Mouse (Mus musculus): ENCODE measurements around the gene Rbbp9. TPM values are rescaled to one million over a fixed set of nuclear protein-coding genes. Genes with fewer than 3 reads are reported as not detected.

The Rbbp9 gene
- polyA plus RNA-seq, 1 experiment = 6.0 TPM

GRCm38 (mm10) chr2:144545481-144545880 lies 5.2 kb downstream of the Rbbp9 start:
- Histone ChIP-seq H3K36me3 (ENCODE audit: control insufficient read depth, insufficient read depth) (peaks cover 29% of the 10 kb centered on the region), H3K27me3 (ENCODE audit: control insufficient read depth, insufficient read depth, insufficient read length) (no peaks in the 10 kb centered on the region), H3K79me3 (ENCODE audit: low read depth) (no peaks in the 10 kb centered on the region), H3K79me2 (ENCODE audit: control insufficient read depth, insufficient read depth) (no peaks in the 10 kb centered on the region), H3K4me3 (ENCODE audit: insufficient read depth, poor library complexity, severe bottlenecking) (no peak overlapping the region), H3ac (ENCODE audit: control insufficient read depth, insufficient read length, low read depth) (no peak overlapping the region)
- TF ChIP-seq MYOG (IDR thresholded peaks at IDR 0.05; ENCODE audit: control insufficient read depth, extremely low read depth, insufficient read length) (no peak), CTCF (IDR thresholded peaks at IDR 0.05; ENCODE audit: control insufficient read depth, insufficient read depth, insufficient read length) (no peak), USF1 (IDR thresholded peaks at IDR 0.05; ENCODE audit: low read depth) (no peak), CEBPB (IDR thresholded peaks at IDR 0.05; ENCODE audit: low read depth) (no peak), FOSL1 (IDR thresholded peaks at IDR 0.05; ENCODE audit: insufficient read depth, low read length, poor library complexity, severe bottlenecking) (no peak), MYOD1 (IDR thresholded peaks at IDR 0.05; ENCODE audit: control insufficient read depth, insufficient read length, low read depth) (no peak), MAX (IDR thresholded peaks at IDR 0.05) (no peak)

GRCm38 (mm10) chr2:144545061-144545460 lies 5.6 kb downstream of the Rbbp9 start:
- TF ChIP-seq FOSL1 (IDR thresholded peaks at IDR 0.05; ENCODE audit: insufficient read depth, low read length, poor library complexity, severe bottlenecking) (no peak), CTCF (IDR thresholded peaks at IDR 0.05; ENCODE audit: control insufficient read depth, insufficient read depth, insufficient read length) (no peak), USF1 (IDR thresholded peaks at IDR 0.05; ENCODE audit: low read depth) (no peak), CEBPB (IDR thresholded peaks at IDR 0.05; ENCODE audit: low read depth) (no peak), MYOD1 (IDR thresholded peaks at IDR 0.05; ENCODE audit: control insufficient read depth, insufficient read length, low read depth) (no peak), MAX (IDR thresholded peaks at IDR 0.05) (no peak), MYOG (IDR thresholded peaks at IDR 0.05; ENCODE audit: control insufficient read depth, extremely low read depth, insufficient read length) (no peak)
- Histone ChIP-seq H3K27me3 (ENCODE audit: control insufficient read depth, insufficient read depth, insufficient read length) (no peaks in the 10 kb centered on the region), H3K36me3 (ENCODE audit: control insufficient read depth, insufficient read depth) (peaks cover 34% of the 10 kb centered on the region)

GRCm38 (mm10) chr2:144544630-144545029 lies 6.0 kb downstream of the Rbbp9 start:
- TF ChIP-seq FOSL1 (IDR thresholded peaks at IDR 0.05; ENCODE audit: insufficient read depth, low read length, poor library complexity, severe bottlenecking) (no peak), CEBPB (IDR thresholded peaks at IDR 0.05; ENCODE audit: low read depth) (no peak), USF1 (IDR thresholded peaks at IDR 0.05; ENCODE audit: low read depth) (no peak), MYOD1 (IDR thresholded peaks at IDR 0.05; ENCODE audit: control insufficient read depth, insufficient read length, low read depth) (no peak), MYOG (IDR thresholded peaks at IDR 0.05; ENCODE audit: control insufficient read depth, extremely low read depth, insufficient read length) (no peak), MAX (IDR thresholded peaks at IDR 0.05) (no peak), CTCF (IDR thresholded peaks at IDR 0.05; ENCODE audit: control insufficient read depth, insufficient read depth, insufficient read length) (no peak)
- Histone ChIP-seq H3K27me3 (ENCODE audit: control insufficient read depth, insufficient read depth, insufficient read length) (no peaks in the 10 kb centered on the region), H3K36me3 (ENCODE audit: control insufficient read depth, insufficient read depth) (peaks cover 37% of the 10 kb centered on the region), H3ac (ENCODE audit: control insufficient read depth, insufficient read length, low read depth) (no peak overlapping the region), H3K4me3 (ENCODE audit: insufficient read depth, poor library complexity, severe bottlenecking) (no peak overlapping the region), H3K79me3 (ENCODE audit: low read depth) (no peaks in the 10 kb centered on the region), H3K79me2 (ENCODE audit: control insufficient read depth, insufficient read depth) (no peaks in the 10 kb centered on the region)

More at GRCm38 (mm10) chr2:144545061-144545460, 5.6 kb downstream of the Rbbp9 start:
- H3K79me3 ChIP-seq (ENCODE audit: low read depth) = no peaks in the 10 kb centered on the region
- H3K79me2 ChIP-seq (ENCODE audit: control insufficient read depth, insufficient read depth) = no peaks in the 10 kb centered on the region
- no peak overlapping the region for H3K4me3 ChIP-seq (ENCODE audit: insufficient read depth, poor library complexity, severe bottlenecking)
- no peak overlapping the region for H3ac ChIP-seq (ENCODE audit: control insufficient read depth, insufficient read length, low read depth)

GRCm38 (mm10) chr2:144543670-144544069 lies 7.0 kb downstream of the Rbbp9 start:
- Histone ChIP-seq H3K79me3 (ENCODE audit: low read depth) (no peaks in the 10 kb centered on the region), H3K36me3 (ENCODE audit: control insufficient read depth, insufficient read depth) (peaks cover 47% of the 10 kb centered on the region), H3K4me3 (ENCODE audit: insufficient read depth, poor library complexity, severe bottlenecking) (no peak overlapping the region), H3K27me3 (ENCODE audit: control insufficient read depth, insufficient read depth, insufficient read length) (no peaks in the 10 kb centered on the region), H3K79me2 (ENCODE audit: control insufficient read depth, insufficient read depth) (no peaks in the 10 kb centered on the region), H3ac (ENCODE audit: control insufficient read depth, insufficient read length, low read depth) (no peak overlapping the region)
- TF ChIP-seq USF1 (IDR thresholded peaks at IDR 0.05; ENCODE audit: low read depth) (no peak), MYOD1 (IDR thresholded peaks at IDR 0.05; ENCODE audit: control insufficient read depth, insufficient read length, low read depth) (no peak), MYOG (IDR thresholded peaks at IDR 0.05; ENCODE audit: control insufficient read depth, extremely low read depth, insufficient read length) (no peak), CEBPB (IDR thresholded peaks at IDR 0.05; ENCODE audit: low read depth) (no peak), FOSL1 (IDR thresholded peaks at IDR 0.05; ENCODE audit: insufficient read depth, low read length, poor library complexity, severe bottlenecking) (no peak), CTCF (IDR thresholded peaks at IDR 0.05; ENCODE audit: control insufficient read depth, insufficient read depth, insufficient read length) (no peak), MAX (IDR thresholded peaks at IDR 0.05) (no peak)

GRCm38 (mm10) chr2:144541246-144541645 lies 9.4 kb downstream of the Rbbp9 start:
- no peak for TF ChIP-seq MAX (IDR thresholded peaks at IDR 0.05)
- TF ChIP-seq MYOD1 (IDR thresholded peaks at IDR 0.05; ENCODE audit: control insufficient read depth, insufficient read length, low read depth) = no peak
- no peak for TF ChIP-seq MYOG (IDR thresholded peaks at IDR 0.05; ENCODE audit: control insufficient read depth, extremely low read depth, insufficient read length)
- TF ChIP-seq USF1 (IDR thresholded peaks at IDR 0.05; ENCODE audit: low read depth) = no peak
- no peak for TF ChIP-seq FOSL1 (IDR thresholded peaks at IDR 0.05; ENCODE audit: insufficient read depth, low read length, poor library complexity, severe bottlenecking)
- TF ChIP-seq CTCF (IDR thresholded peaks at IDR 0.05; ENCODE audit: control insufficient read depth, insufficient read depth, insufficient read length) = no peak
- TF ChIP-seq CEBPB (IDR thresholded peaks at IDR 0.05; ENCODE audit: low read depth) = no peak
- no peak overlapping the region for H3ac ChIP-seq (ENCODE audit: control insufficient read depth, insufficient read length, low read depth)
- H3K79me3 ChIP-seq (ENCODE audit: low read depth) = no peaks in the 10 kb centered on the region
- no peaks in the 10 kb centered on the region for H3K27me3 ChIP-seq (ENCODE audit: control insufficient read depth, insufficient read depth, insufficient read length)
- H3K79me2 ChIP-seq (ENCODE audit: control insufficient read depth, insufficient read depth) = no peaks in the 10 kb centered on the region
- H3K36me3 ChIP-seq (ENCODE audit: control insufficient read depth, insufficient read depth) = peaks cover 71% of the 10 kb centered on the region
- no peak overlapping the region for H3K4me3 ChIP-seq (ENCODE audit: insufficient read depth, poor library complexity, severe bottlenecking)

GRCm38 (mm10) chr2:144537123-144537522 lies 13.5 kb downstream of the Rbbp9 start:
- no peaks in the 10 kb centered on the region for H3K79me3 ChIP-seq (ENCODE audit: low read depth)
- H3K4me3 ChIP-seq (ENCODE audit: insufficient read depth, poor library complexity, severe bottlenecking) = no peak overlapping the region
- H3K36me3 ChIP-seq (ENCODE audit: control insufficient read depth, insufficient read depth) = peaks cover 84% of the 10 kb centered on the region
- H3ac ChIP-seq (ENCODE audit: control insufficient read depth, insufficient read length, low read depth) = no peak overlapping the region
- no peaks in the 10 kb centered on the region for H3K79me2 ChIP-seq (ENCODE audit: control insufficient read depth, insufficient read depth)
- TF ChIP-seq CTCF (IDR thresholded peaks at IDR 0.05; ENCODE audit: control insufficient read depth, insufficient read depth, insufficient read length) = no peak
- no peak for TF ChIP-seq MAX (IDR thresholded peaks at IDR 0.05)
- TF ChIP-seq MYOD1 (IDR thresholded peaks at IDR 0.05; ENCODE audit: control insufficient read depth, insufficient read length, low read depth) = no peak
- TF ChIP-seq USF1 (IDR thresholded peaks at IDR 0.05; ENCODE audit: low read depth) = no peak
- no peak for TF ChIP-seq CEBPB (IDR thresholded peaks at IDR 0.05; ENCODE audit: low read depth)
- TF ChIP-seq FOSL1 (IDR thresholded peaks at IDR 0.05; ENCODE audit: insufficient read depth, low read length, poor library complexity, severe bottlenecking) = no peak
- TF ChIP-seq MYOG (IDR thresholded peaks at IDR 0.05; ENCODE audit: control insufficient read depth, extremely low read depth, insufficient read length) = no peak
- no peaks in the 10 kb centered on the region for H3K27me3 ChIP-seq (ENCODE audit: control insufficient read depth, insufficient read depth, insufficient read length)

Data from C2C12 (cell line).